Mouse (Mus musculus): ENCODE measurements around the gene Agtr1b.

Agtr1b gene

DNA sequence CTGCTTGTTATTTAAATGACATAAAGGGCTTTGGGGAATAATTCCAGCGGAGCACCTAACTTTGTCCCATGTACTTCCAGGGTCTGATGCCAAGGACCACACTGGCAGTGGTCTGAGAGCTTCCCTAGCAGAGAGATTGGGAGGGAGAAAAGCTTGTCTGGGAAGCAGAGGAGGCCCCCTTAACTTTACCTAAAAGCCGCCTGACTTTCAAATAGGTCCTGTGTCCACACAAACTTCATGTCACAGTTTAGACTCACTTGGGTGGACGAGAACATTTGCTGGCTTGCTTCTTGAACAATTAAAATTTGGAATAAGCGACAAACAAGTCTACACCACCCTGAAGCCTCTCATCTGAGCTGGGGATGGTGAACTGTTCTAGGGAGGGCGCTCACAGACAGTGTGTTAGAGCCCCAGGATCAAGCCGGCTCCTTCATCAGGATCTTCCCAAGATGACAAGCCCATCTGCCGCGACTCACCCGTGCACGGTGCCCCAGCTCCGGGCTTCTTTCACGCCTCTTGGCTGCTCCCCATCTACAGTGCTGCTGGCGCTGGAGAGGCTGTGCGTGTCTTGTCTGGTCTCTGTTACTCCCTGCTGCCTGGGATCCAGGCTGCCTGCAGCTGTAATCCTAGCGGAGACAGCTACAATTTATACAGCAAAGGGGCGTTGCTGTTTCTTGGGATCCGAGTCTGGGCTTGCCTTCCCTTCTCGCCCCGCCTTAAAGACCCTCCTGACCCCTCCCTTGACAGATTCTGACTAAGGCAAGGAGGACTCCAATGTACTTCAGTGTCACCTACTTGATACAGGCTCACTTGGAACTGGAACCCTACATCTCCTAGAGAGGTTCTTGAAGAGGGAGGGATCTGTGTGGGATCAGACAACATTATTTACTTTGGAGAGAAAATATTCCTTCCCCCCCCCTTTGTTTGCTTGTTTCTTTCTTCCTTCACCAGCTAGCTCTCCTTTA, at the start of gene Agtr1b:
Agtr1b (minus strand) TSS at position 620 of the 965 bp plus-strand sequence.
- DNase-seq (ENCODE audit: low read depth, low spot score) = no peak

DNA sequence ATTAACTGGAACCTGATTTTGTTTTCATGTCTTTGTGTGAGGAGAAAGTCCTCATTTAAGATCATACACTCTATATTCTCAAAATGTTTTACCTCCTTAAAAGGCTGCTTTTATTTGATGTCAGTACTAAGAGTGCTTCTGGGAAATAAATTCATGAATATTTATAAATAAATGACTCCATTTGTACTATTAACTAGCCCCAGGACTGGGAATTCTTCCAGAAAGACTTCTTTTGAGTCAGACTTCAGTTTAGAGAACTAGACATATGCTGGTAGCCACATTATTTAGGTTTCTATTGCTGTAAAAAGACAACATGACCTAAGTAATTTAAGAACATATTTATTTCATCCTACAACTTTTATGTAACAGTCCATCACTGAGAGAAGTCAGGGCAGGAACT, 13.4 kb downstream of the Agtr1b start:
- DNase-seq (ENCODE audit: low read depth, low spot score) = no peak

DNA sequence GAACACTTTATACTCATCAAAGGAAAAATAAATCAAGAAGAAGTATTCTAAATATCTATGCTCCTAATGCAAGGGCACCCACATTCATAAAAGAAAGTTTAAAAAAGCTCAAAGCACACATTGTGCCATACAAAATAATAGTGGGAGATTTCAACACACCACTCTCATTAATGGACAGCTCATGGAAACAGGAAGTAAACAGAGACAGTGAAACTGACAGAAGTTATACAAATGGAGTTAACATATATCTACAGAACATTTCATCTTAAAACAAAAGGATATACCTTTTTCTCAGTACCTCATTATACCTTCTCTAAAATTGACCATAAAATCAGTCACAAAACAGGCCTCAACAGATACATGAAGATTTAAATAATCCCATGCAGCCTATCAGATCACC, 18.8 kb downstream of the Agtr1b start:
- DNase-seq (ENCODE audit: low read depth, low spot score) = no peak

- DNase-seq (ENCODE audit: low read depth, low spot score) = no peak
Measured at GRCm38 (mm10) chr3:20340402-20340801, 26.6 kb downstream of the Agtr1b start.

- DNase-seq (ENCODE audit: low read depth, low spot score) = no peak
Measured at GRCm38 (mm10) chr3:20334681-20335080, 32.3 kb downstream of the Agtr1b start.

DNA sequence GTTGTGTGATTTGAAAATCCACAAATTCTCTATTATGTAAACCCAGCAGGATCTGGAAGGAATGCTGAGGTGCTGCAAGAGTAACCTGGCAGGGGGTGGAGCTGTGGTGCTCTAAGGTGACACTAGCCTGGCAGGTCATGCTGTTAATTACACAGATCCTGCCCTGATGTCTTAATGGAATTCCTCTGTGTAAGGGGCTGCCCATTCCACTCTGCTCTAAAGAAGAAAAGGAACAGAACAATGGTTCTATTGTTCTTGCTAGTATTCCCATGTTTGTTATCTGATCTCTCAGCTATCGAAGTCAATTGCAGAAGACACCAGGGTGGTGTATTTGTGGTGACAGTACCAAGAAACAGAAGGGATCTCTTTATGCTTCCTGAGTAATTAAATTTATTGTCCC, 49.7 kb downstream of the Agtr1b start:
- DNase-seq (ENCODE audit: low read depth, low spot score) = no peak

DNA sequence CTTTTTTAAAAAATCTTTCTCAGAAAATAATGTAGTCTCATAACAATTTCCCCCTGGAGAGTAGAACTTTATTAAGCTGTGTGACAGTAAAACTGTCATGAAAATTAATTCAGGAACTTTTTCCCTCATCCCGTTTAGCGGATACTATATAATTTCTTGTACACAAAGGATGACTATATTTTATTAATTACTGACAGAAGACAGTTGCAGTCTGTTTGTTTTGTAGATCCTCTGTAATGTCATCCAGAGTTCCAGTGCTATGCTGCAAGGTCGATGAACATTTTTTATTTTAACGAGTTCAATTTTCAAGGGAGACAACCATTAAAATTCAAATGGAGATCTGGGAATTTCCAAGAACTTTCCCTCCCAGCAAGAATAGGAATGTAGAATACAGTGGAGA, 57.8 kb downstream of the Agtr1b start:
- DNase-seq (ENCODE audit: low read depth, low spot score) = no peak

DNA sequence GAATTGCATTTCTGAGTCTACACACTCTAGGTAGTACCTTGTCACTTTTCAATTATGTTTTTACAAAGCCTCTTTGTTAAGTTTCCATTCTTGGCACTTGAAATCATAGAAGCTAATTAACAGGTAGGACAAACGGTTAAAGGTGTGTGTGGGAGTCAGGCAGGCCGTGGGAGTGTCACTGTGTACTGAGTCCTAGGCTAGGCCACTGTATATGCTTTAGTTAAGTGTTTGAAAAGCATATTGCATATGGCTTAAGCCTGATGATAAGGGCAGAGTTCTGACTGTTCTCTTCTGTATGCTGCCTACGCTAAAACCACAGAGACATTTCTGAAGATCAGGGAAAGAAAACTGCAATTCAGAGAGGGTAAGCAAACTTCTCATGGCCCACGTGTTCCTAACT, 59.7 kb downstream of the Agtr1b start:
- DNase-seq (ENCODE audit: low read depth, low spot score) = no peak

- DNase-seq (ENCODE audit: low read depth, low spot score) = no peak
Measured at GRCm38 (mm10) chr3:20304758-20305352, 62.1 kb downstream of the Agtr1b start.

- no peak for DNase-seq (ENCODE audit: low read depth, low spot score)
Measured at GRCm38 (mm10) chr3:20295546-20295945, 71.4 kb downstream of the Agtr1b start.

- DNase-seq (ENCODE audit: low read depth, low spot score) = no peak
Measured at GRCm38 (mm10) chr3:20294542-20295348, 72.2 kb downstream of the Agtr1b start.

DNA sequence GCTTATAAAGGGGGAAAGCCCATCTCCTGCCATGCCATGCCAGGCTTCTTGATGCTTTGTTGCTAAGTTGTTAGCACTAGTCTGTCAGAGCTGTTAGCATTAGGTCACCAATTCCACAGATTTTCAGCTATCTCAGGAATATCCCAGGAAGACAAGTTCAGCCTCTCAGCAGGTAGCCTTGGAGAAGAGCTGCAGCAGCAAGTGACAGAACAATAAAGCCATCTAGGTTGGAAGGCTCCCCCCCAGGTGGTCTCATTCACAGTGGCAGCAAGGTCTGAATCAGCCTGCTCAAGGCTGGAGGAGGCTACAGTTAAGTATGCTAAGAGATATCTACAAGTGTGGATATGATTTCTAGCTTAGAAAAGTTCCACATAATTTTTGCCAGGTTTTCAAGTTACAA, 75.6 kb downstream of the Agtr1b start:
- no peak for DNase-seq (ENCODE audit: low read depth, low spot score)

- no peak for DNase-seq (ENCODE audit: low read depth, low spot score)
Measured at GRCm38 (mm10) chr3:20288761-20289160, 78.2 kb downstream of the Agtr1b start.

DNA sequence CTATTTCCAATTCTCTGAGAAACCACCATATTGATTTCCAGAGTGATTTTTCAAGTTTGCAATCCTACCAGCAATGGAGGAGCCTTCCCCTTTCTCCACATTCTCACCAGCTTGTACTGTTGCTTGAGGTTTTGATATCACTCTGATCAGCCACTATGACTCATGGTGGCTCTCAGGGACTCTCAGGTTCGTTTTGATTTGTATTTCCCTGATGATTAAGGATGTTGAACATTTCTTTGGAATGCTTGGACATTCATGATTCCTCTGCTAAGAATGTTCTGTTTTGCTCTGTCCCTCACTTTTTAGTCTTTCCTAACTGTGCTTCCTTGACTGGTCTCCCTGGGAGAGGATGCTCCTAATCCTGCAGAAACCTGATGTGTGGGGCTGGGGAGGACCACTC, 85.2 kb downstream of the Agtr1b start:
- no peak for DNase-seq (ENCODE audit: low read depth, low spot score)

DNA sequence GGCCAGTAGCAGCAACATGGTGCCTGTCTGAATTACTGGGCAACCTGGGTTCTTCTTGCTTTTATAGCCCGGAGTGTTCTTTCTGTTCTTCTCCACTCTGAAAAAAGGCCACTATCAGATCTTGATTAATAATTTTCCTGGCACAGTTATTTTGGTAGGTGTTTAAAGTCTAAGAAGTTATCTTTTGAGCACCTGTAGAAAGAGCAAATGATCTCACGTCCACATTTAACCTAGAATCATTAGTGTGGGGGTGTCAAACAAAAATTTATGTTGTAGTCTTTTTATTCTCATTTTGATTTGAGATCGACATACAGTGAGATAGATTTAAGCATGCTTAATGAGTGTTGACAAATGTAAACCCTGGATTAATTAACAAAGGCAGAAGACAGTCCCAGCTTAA, 91.3 kb downstream of the Agtr1b start, which contains the start of gene Cpb1:
Cpb1 (minus strand) TSS at position 101 of the 400 bp plus-strand sequence.
- DNase-seq (ENCODE audit: low read depth, low spot score) = no peak

All from retina, postnatal 7 days (tissue).